Mouse (Mus musculus) hindbrain, embryonic 11.5 days (tissue): ENCODE measurements around the gene Cyb561d2. TPM values are rescaled to one million over a fixed set of nuclear protein-coding genes. Genes with fewer than 3 reads are reported as not detected.
A peak's percentile ranks its signal among the peaks of the same experiment; 100 is the strongest.

Source experiments
- ATAC-seq: fragments of 200-750 bp; cut with Nextera tagmentation; 2 replicates; pipeline ENCODE4 v1.8.0; 2017; ENCODE audit warnings: mild to moderate bottlenecking, moderate TSS enrichment, moderate library complexity; ENCODE audit not compliant: low FRiP score
- DNase-seq: peaks from one replicate; pipeline ENCODE4 v3.0.0-alpha.2; 2015; ENCODE audit warnings: low spot score
- H3K27ac ChIP-seq: fragments of 300-500 bp; sonication (generic); 2 replicates; pipeline ENCODE4 v1.5.1; 2014; ENCODE audit warnings: mild to moderate bottlenecking, low read depth, low read length
- H3K27me3 ChIP-seq: fragments of 300-500 bp; sonication (generic); 2 replicates; pipeline ENCODE4 v1.6.1; 2014; ENCODE audit warnings: mild to moderate bottlenecking, low read length, moderate library complexity, mixed read lengths; ENCODE audit not compliant: control insufficient read depth, insufficient read depth
- H3K36me3 ChIP-seq: fragments of 300-500 bp; sonication (generic); 2 replicates; pipeline ENCODE4 v1.6.1; 2014; ENCODE audit warnings: mild to moderate bottlenecking, low read length, moderate library complexity, mixed read lengths; ENCODE audit not compliant: control insufficient read depth, insufficient read depth
- H3K4me1 ChIP-seq: fragments of 300-500 bp; sonication (generic); replicated peaks from 2 replicates; pipeline ENCODE4 v1.6.1; 2014; ENCODE audit warnings: low read length, mixed read lengths; ENCODE audit not compliant: control insufficient read depth, insufficient read depth
- H3K4me2 ChIP-seq: fragments of 300-500 bp; sonication (generic); replicated peaks from 2 replicates; pipeline ENCODE4 v1.6.1; 2014; ENCODE audit warnings: mild to moderate bottlenecking, low read depth, low read length
- H3K4me3 ChIP-seq: fragments of 300-500 bp; sonication (generic); 2 replicates; pipeline ENCODE4 v1.5.1; 2014; ENCODE audit warnings: low read depth, low read length
- H3K9ac ChIP-seq: fragments of 300-500 bp; sonication (generic); 2 replicates; pipeline ENCODE4 v1.6.1; 2014; ENCODE audit warnings: low read depth, low read length
- H3K9me3 ChIP-seq: fragments of 300-500 bp; sonication (generic); 2 replicates; pipeline ENCODE4 v1.6.1; 2016; ENCODE audit warnings: low read length; ENCODE audit not compliant: control insufficient read depth
- WGBS: fragments of 180-500 bp; shearing (Covaris S2); extraction: QIAGEN DNeasy Blood & Tissue Kit; methylation state at CpG from one replicate; pipeline ENCODE4 v1.1.7; 2014; 5-methylcytosine and 5-hydroxymethylcytosine counted together
- polyA plus RNA-seq: library from polyadenylated mRNA; unstranded; fragments of >200 nt; fragmentation: Nextera tagmentation; extraction: Ambion mirVana; gene quantifications from 2 replicates; pipeline ENCODE4 v1.2.1, GENCODE M21; 2014

The Cyb561d2 gene
- polyA plus RNA-seq: 19.6 and 21.2 TPM in 2 replicates

DNA sequence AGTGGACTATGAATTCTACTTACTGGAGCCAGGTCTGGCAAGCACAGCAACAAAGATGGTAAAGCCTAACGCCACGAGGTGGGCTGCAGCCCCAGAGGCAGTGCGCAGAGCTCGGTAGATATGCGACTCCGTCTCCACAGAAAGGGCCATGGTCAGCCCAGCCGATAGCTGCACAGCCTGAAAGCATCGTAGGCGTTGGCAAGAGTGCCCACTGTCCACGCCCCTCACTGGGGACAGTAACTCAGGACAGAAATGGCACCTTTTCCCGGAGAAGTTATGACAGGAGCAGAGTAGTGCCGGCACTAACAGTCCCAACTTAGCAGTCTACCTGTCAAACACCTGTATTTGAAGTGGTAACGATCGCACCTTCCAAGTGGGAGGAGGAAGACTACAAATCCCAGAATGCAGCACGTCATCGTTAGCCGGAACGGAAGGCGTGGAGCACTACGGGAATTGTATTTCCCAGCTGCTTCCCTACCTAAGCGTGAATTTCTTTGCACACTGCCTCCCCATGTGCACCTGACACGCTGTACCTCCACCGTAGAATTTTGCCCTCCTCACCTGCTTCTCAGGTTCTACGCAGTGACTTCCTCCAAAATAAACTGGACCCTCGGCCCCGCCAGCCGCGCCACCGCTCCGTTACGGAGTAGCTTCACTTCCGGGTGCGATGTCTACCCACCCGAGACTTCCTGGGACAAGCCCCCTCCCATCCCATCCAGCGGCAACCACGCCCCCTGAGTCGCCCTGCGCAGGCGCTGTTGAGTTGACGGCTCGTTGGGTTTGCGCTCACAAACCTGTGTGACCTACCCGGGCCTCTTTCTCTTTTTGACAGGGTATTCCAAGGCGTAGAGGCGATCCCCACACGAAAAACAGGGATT is at the start of gene Cyb561d2, which contains the start of gene Nprl2:
Cyb561d2 (minus strand) TSS at position 720 of the 878 bp plus-strand sequence.
Nprl2 (plus strand) TSS at position 753 of the 878 bp plus-strand sequence.
- Histone ChIP-seq H3K36me3 (peaks cover 11% of the 10 kb centered on the region; the same call in 1 of the 2 replicates), H3K27ac (no peak within 1 kb of the TSS), H3K4me2 (peak within 1 kb of the TSS; percentile 62), H3K4me1 (peaks cover 10% of the 10 kb centered on the region), H3K9me3 (no peaks in the 10 kb centered on the region), H3K9ac (peak within 1 kb of the TSS; percentile 61), H3K4me3 (peak within 1 kb of the TSS; percentile 60), H3K27me3 (no peaks in the 10 kb centered on the region)
- DNase-seq (peak; percentile 97), ATAC-seq (peak; percentile 87)
- WGBS: 2% methylated on average over 46 of the region's 46 CpGs

- Histone ChIP-seq H3K9me3 (no peaks in the 10 kb centered on the region), H3K4me2 (no peak overlapping the region), H3K4me1 (peaks cover 5% of the 10 kb centered on the region; the same call in 1 of the 2 replicates), H3K27ac (no peak overlapping the region), H3K27me3 (no peaks in the 10 kb centered on the region), H3K9ac (no peak overlapping the region), H3K36me3 (0 out of 2 replicates have a peak, but pooled peaks cover 2% of the 10 kb centered on the region), H3K4me3 (no peak overlapping the region)
- no peak for DNase-seq
- no peak for ATAC-seq
- WGBS: 95% methylated on average over 6 of the region's 6 CpGs
Observed at GRCm38 (mm10) chr9:107590773-107591060, 48.7 kb upstream of the Cyb561d2 start.

- no peaks in the 10 kb centered on the region for H3K27me3 ChIP-seq
- ATAC-seq (no peak), DNase-seq (no peak)
- no peak overlapping the region for H3K4me2 ChIP-seq
- no peak overlapping the region for H3K9ac ChIP-seq
- H3K4me3 ChIP-seq: no peak overlapping the region
- no peak overlapping the region for H3K27ac ChIP-seq
- WGBS: 93% methylated on average over 25 of the region's 25 CpGs
- H3K9me3 ChIP-seq: no peaks in the 10 kb centered on the region
- H3K4me1 ChIP-seq: peaks cover 5% of the 10 kb centered on the region; the same call in 1 of the 2 replicates
- 0 out of 2 replicates have a peak, but pooled peaks cover 2% of the 10 kb centered on the region for H3K36me3 ChIP-seq
Observed at GRCm38 (mm10) chr9:107590058-107590772, 48.2 kb upstream of the Cyb561d2 start.

GRCm38 (mm10) chr9:107587833-107588639 is 46.0 kb upstream of the Cyb561d2 start:
- peak overlapping the region; percentile 91 for H3K4me2 ChIP-seq
- no peaks in the 10 kb centered on the region for H3K9me3 ChIP-seq
- H3K27ac ChIP-seq: 0 out of 2 replicates have a peak overlapping the region, but pooled peaks have one; percentile 4
- DNase-seq (no peak), ATAC-seq (no peak)
- peak overlapping the region; percentile 61; the same call in 1 of the 2 replicates for H3K9ac ChIP-seq
- peaks cover 5% of the 10 kb centered on the region; the same call in 1 of the 2 replicates for H3K4me1 ChIP-seq
- no peaks in the 10 kb centered on the region for H3K27me3 ChIP-seq
- 0 out of 2 replicates have a peak, but pooled peaks cover 2% of the 10 kb centered on the region for H3K36me3 ChIP-seq
- peak overlapping the region; percentile 59 for H3K4me3 ChIP-seq
- 6% methylated on average over 33 of the region's 33 CpGs for WGBS

DNA sequence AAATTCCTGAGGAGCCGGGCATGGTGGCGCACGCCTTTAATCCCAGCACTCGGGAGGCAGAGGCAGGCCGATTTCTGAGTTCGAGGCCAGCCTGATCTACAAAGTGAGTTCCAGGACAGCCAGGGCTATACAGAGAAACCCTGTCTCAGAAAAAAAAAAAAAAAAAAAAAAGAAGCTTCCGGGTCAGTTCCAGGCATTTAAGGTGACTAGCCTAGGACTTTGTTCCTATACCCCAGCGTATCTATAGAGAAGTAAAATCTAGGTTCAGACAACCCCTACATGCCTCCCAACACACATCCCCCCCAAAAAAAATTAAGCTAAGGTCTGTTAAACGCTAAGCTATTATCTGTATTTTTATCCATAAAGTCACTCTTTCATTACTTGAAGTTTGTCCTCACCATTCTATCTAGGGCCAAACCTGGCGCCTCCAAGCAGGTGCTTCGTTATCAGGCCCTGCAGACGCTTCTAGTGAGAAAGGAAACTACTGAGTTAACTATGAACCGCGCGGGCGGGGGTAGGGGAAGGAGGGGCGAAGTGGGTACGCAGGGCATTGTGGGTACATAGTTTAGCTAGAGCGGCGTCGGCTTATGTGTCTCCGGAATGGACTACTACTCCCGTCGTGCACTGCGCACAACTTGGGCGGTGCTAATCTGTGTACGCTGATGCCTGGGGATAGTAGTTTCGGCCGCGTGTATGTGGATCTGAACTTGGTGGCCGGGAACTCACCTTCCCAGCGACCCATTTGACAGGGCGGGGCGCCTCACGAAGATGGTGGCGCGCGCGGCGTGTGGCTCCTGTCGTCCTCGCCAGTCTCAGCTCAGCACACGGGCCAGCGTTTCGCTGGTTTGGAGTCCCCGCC is 45.2 kb upstream of the Cyb561d2 start, which contains the start of gene Ifrd2:
Ifrd2 (plus strand) TSS at position 669 of the 859 bp plus-strand sequence.
- Histone ChIP-seq H3K4me2 (peak within 1 kb of the TSS; percentile 91), H3K4me3 (peak within 1 kb of the TSS; percentile 59), H3K36me3 (0 out of 2 replicates have a peak, but pooled peaks cover 2% of the 10 kb centered on the region), H3K27ac (0 out of 2 replicates have a peak within 1 kb of the TSS, but pooled peaks have one; percentile 4), H3K4me1 (peaks cover 5% of the 10 kb centered on the region; the same call in 1 of the 2 replicates), H3K27me3 (no peaks in the 10 kb centered on the region), H3K9me3 (no peaks in the 10 kb centered on the region), H3K9ac (peak within 1 kb of the TSS; percentile 61; the same call in 1 of the 2 replicates)
- ATAC-seq (peak; percentile 97), DNase-seq (peak; percentile 96)
- 14% methylated on average over 46 of the region's 46 CpGs for WGBS

GRCm38 (mm10) chr9:107586504-107586903 is 44.5 kb upstream of the Cyb561d2 start:
- H3K27ac ChIP-seq: no peak overlapping the region
- no peak overlapping the region for H3K9ac ChIP-seq
- DNase-seq (no peak), ATAC-seq (no peak)
- no peak overlapping the region for H3K4me3 ChIP-seq
- 0 out of 2 replicates have a peak, but pooled peaks cover 2% of the 10 kb centered on the region for H3K36me3 ChIP-seq
- H3K9me3 ChIP-seq: no peaks in the 10 kb centered on the region
- H3K4me2 ChIP-seq: no peak overlapping the region
- no peaks in the 10 kb centered on the region for H3K27me3 ChIP-seq
- H3K4me1 ChIP-seq: peaks cover 6% of the 10 kb centered on the region; the same call in 1 of the 2 replicates
- 89% methylated on average over 5 of the region's 5 CpGs for WGBS

- ATAC-seq (no peak), DNase-seq (no peak)
- Histone ChIP-seq H3K4me1 (peaks cover 6% of the 10 kb centered on the region; the same call in 1 of the 2 replicates), H3K4me2 (no peak overlapping the region), H3K27me3 (no peaks in the 10 kb centered on the region), H3K36me3 (no peaks in the 10 kb centered on the region), H3K27ac (no peak overlapping the region), H3K9me3 (no peaks in the 10 kb centered on the region), H3K4me3 (no peak overlapping the region), H3K9ac (no peak overlapping the region)
- WGBS: 91% methylated on average over 14 of the region's 14 CpGs
Observed at GRCm38 (mm10) chr9:107583174-107583573, 41.2 kb upstream of the Cyb561d2 start.
